Mouse (Mus musculus) CD4-positive, CD25-positive, alpha-beta regulatory T cell, adult 2 months (primary cell): ENCODE measurements around the gene Chrnb4.

Experiments
- DNase-seq: peaks from one replicate; pipeline ENCODE4 v3.0.0-alpha.2; 2012; ENCODE audit warnings: low read depth, low spot score

Gene Chrnb4

GRCm38 (mm10) chr9:55048211-55048880, at the start of gene Chrnb4:
Chrnb4 (minus strand) TSS chr9:55048779.
- DNase-seq = no peak

GRCm38 (mm10) chr9:55096870-55097269, 48.3 kb upstream of the Chrnb4 start:
- DNase-seq = no peak

- DNase-seq = no peak
Measured at GRCm38 (mm10) chr9:55096033-55096432, 47.5 kb upstream of the Chrnb4 start.

- DNase-seq = no peak
Measured at GRCm38 (mm10) chr9:55090141-55090540, 41.6 kb upstream of the Chrnb4 start.

GRCm38 (mm10) chr9:55089226-55089625, 40.6 kb upstream of the Chrnb4 start:
- no peak for DNase-seq

- DNase-seq = no peak
Measured at GRCm38 (mm10) chr9:55083154-55083913, 34.8 kb upstream of the Chrnb4 start.

- no peak for DNase-seq
Measured at GRCm38 (mm10) chr9:55067965-55068265, 19.3 kb upstream of the Chrnb4 start.

GRCm38 (mm10) chr9:55067260-55067964, 18.8 kb upstream of the Chrnb4 start:
- DNase-seq = no peak

GRCm38 (mm10) chr9:55065241-55065640, 16.7 kb upstream of the Chrnb4 start:
- no peak for DNase-seq

GRCm38 (mm10) chr9:55058067-55058466, 9.5 kb upstream of the Chrnb4 start:
- DNase-seq = no peak

GRCm38 (mm10) chr9:55055386-55055930, 6.9 kb upstream of the Chrnb4 start:
- DNase-seq = no peak

- DNase-seq = peak; percentile 23
Measured at GRCm38 (mm10) chr9:55046764-55047163, 1.8 kb downstream of the Chrnb4 start.

GRCm38 (mm10) chr9:55045001-55045400, 3.6 kb downstream of the Chrnb4 start:
- DNase-seq = no peak

GRCm38 (mm10) chr9:55043688-55044087, 4.9 kb downstream of the Chrnb4 start:
- no peak for DNase-seq

GRCm38 (mm10) chr9:55041389-55041788, 7.2 kb downstream of the Chrnb4 start:
- DNase-seq = no peak

- no peak for DNase-seq
Measured at GRCm38 (mm10) chr9:55039983-55040382, 8.6 kb downstream of the Chrnb4 start.

GRCm38 (mm10) chr9:55038948-55039347, 9.6 kb downstream of the Chrnb4 start:
- DNase-seq = no peak

GRCm38 (mm10) chr9:55031435-55032167, 17.0 kb downstream of the Chrnb4 start:
- no peak for DNase-seq

- DNase-seq = no peak
Measured at GRCm38 (mm10) chr9:55026275-55026663, 22.3 kb downstream of the Chrnb4 start, which contains the start of gene Chrna3. Chrna3 (minus strand) TSS chr9:55026562.

- no peak for DNase-seq
Measured at GRCm38 (mm10) chr9:55025534-55026274, 22.9 kb downstream of the Chrnb4 start.
